Mouse (Mus musculus) stomach, embryonic 16.5 days (tissue): ENCODE data around the gene Srgap2. TPM values are rescaled to one million over a fixed set of nuclear protein-coding genes. Genes with fewer than 3 reads are reported as not detected.

Experiments used
- ATAC-seq: fragments of 200-750 bp; cut with Nextera tagmentation; 2 replicates; pipeline ENCODE4 v1.8.0; 2017; ENCODE audit warnings: moderate number of reproducible peaks, moderate TSS enrichment; ENCODE audit not compliant: insufficient read depth, low FRiP score
- H3K27ac ChIP-seq: fragments of 300-500 bp; sonication (generic); 2 replicates; pipeline ENCODE4 v1.5.1; 2014; ENCODE audit warnings: low read length
- H3K27me3 ChIP-seq: fragments of 300-500 bp; sonication (generic); 2 replicates; pipeline ENCODE4 v1.6.1; 2014; ENCODE audit warnings: low read length, control low read depth, mixed read lengths; ENCODE audit not compliant: control insufficient read depth, insufficient read depth
- H3K36me3 ChIP-seq: fragments of 300-500 bp; sonication (generic); 2 replicates; pipeline ENCODE4 v1.6.1; 2014; ENCODE audit warnings: low read length; ENCODE audit not compliant: control insufficient read depth, insufficient read depth
- H3K4me1 ChIP-seq: fragments of 300-500 bp; sonication (generic); 2 replicates; pipeline ENCODE4 v1.6.1; 2014; ENCODE audit warnings: low read length, control low read depth, mixed read lengths; ENCODE audit not compliant: control insufficient read depth, insufficient read depth
- H3K4me2 ChIP-seq: fragments of 300-500 bp; sonication (generic); 2 replicates; pipeline ENCODE4 v1.6.1; 2014; ENCODE audit warnings: low read depth, low read length, mixed read lengths
- H3K4me3 ChIP-seq: fragments of 300-500 bp; sonication (generic); replicated peaks from 2 replicates; pipeline ENCODE4 v1.5.1; 2014; ENCODE audit warnings: mild to moderate bottlenecking, low read length
- H3K9ac ChIP-seq: fragments of 300-500 bp; sonication (generic); 2 replicates; pipeline ENCODE4 v1.6.1; 2014; ENCODE audit warnings: low read length
- H3K9me3 ChIP-seq: fragments of 300-500 bp; sonication (generic); replicated peaks from 2 replicates; pipeline ENCODE4 v1.6.1; 2016; ENCODE audit warnings: low read length, control low read depth; ENCODE audit not compliant: control insufficient read depth
- WGBS: fragments of 180-500 bp; shearing (Covaris S2); extraction: QIAGEN DNeasy Blood & Tissue Kit; methylation state at CpG from one replicate; pipeline ENCODE4 v1.1.7; 2014; 5-methylcytosine and 5-hydroxymethylcytosine counted together
- polyA plus RNA-seq: library from polyadenylated mRNA; unstranded; fragments of >200 nt; fragmentation: Nextera tagmentation; extraction: Ambion mirVana; gene quantifications from 2 replicates; pipeline ENCODE4 v1.2.1, GENCODE M21; 2015

Srgap2 gene
- polyA plus RNA-seq, 1 experiment from 2014 or later = 14.2 TPM

- Histone ChIP-seq H3K4me2 (no peak overlapping the region), H3K4me1 (no peaks in the 10 kb centered on the region), H3K27ac (no peak overlapping the region), H3K4me3 (no peak overlapping the region), H3K27me3 (no peaks in the 10 kb centered on the region), H3K9ac (no peak overlapping the region), H3K36me3 (no peaks in the 10 kb centered on the region), H3K9me3 (no peaks in the 10 kb centered on the region)
- ATAC-seq = no peak
- WGBS = 87% methylated on average over 1 of the region's 1 CpGs
These were observed 64.5 kb downstream of the Srgap2 start for GRCm38 (mm10) chr1:131462541-131463067.

- no peak for ATAC-seq
- Histone ChIP-seq H3K9ac (no peak overlapping the region), H3K27ac (no peak overlapping the region), H3K4me2 (no peak overlapping the region), H3K4me3 (no peak overlapping the region), H3K4me1 (no peaks in the 10 kb centered on the region), H3K27me3 (no peaks in the 10 kb centered on the region), H3K36me3 (no peaks in the 10 kb centered on the region), H3K9me3 (no peaks in the 10 kb centered on the region)
- 64% methylated on average over 1 of the region's 1 CpGs for WGBS
These were observed 66.1 kb downstream of the Srgap2 start for GRCm38 (mm10) chr1:131460914-131461530.

DNA sequence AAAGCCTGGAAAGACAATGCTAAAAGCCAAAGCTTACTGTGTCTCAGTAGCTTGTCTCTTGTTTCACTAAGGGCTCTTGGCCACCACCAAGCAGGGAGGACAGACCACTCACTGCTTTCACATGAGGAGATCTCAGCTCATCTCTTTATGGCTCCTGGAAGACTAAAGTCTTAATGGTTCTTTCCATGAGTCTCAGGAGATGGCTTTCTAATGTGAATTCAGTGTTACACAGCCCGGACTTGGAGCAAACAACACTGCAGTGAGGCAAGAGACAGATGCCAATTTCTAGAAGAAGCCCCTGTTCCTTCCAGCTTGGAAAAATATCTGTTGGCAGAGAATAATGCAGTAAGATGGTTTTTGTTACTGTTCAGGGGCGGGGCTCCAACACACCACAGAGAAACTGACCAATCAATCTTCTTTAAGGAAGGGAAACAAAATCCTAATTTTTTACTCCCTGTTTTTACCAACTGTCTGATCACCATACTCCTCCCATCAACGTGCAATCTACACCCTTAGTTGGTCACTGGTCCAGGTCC is 71.7 kb downstream of the Srgap2 start:
- Histone ChIP-seq H3K4me1 (no peaks in the 10 kb centered on the region), H3K4me3 (no peak overlapping the region)
- WGBS = 72% methylated on average over 3 of the region's 3 CpGs

DNA sequence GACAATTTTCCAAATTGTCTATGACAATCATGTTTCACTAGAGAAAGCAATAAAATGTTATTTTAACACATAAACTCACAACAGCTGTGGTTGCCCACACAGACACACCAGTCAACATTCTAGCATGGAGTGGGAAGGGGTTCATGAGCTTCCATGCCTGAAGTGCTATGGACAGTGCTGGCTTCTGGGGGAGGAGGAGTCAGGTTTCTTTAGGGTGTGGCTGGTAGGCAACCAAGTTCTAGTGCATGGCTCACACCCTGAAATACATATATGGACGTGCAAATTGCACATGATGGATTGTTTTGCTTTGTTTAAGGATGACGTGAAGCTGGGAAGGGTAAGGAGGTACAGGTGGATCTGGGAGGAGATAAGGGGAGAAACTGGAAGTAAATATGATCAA is 72.8 kb downstream of the Srgap2 start:
- no peaks in the 10 kb centered on the region for H3K9me3 ChIP-seq
- ATAC-seq = no peak
- no peaks in the 10 kb centered on the region for H3K27me3 ChIP-seq
- no peaks in the 10 kb centered on the region for H3K4me1 ChIP-seq
- no peak overlapping the region for H3K4me2 ChIP-seq
- H3K4me3 ChIP-seq = no peak overlapping the region
- 47% methylated on average over 2 of the region's 2 CpGs for WGBS
- no peaks in the 10 kb centered on the region for H3K36me3 ChIP-seq
- H3K9ac ChIP-seq = no peak overlapping the region
- no peak overlapping the region for H3K27ac ChIP-seq

More for the DNA sequence above, 71.7 kb downstream of the Srgap2 start:
- H3K9ac ChIP-seq = no peak overlapping the region
- H3K27ac ChIP-seq = no peak overlapping the region
- H3K4me2 ChIP-seq = no peak overlapping the region
- no peaks in the 10 kb centered on the region for H3K9me3 ChIP-seq
- ATAC-seq = no peak
- H3K36me3 ChIP-seq = no peaks in the 10 kb centered on the region
- H3K27me3 ChIP-seq = no peaks in the 10 kb centered on the region

DNA sequence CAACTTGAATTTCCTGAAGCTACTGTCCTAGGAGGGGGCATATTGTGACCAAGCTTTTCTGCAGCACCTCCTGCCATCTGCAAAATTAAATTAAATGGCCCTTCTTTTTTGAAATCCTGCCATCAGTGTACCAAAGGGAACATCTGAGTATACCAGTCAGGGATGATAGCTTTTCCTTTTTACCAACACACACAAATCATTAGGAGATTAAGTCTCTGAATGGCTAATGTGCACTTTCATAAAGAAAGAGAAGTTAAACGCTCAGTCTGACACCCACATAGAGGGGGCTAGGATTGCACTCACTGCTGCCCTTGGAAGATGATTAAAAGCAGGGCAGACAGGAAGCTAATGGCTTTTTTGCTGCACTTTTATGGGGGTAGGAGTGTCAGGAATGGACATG is 73.8 kb downstream of the Srgap2 start:
- WGBS = 18% methylated on average over 1 of the region's 1 CpGs
- Histone ChIP-seq H3K27me3 (no peaks in the 10 kb centered on the region), H3K4me3 (no peak overlapping the region), H3K9me3 (no peaks in the 10 kb centered on the region), H3K4me1 (no peaks in the 10 kb centered on the region), H3K9ac (no peak overlapping the region), H3K4me2 (no peak overlapping the region), H3K27ac (no peak overlapping the region), H3K36me3 (no peaks in the 10 kb centered on the region)
- no peak for ATAC-seq

- Histone ChIP-seq H3K27ac (no peak overlapping the region), H3K9me3 (no peaks in the 10 kb centered on the region), H3K36me3 (no peaks in the 10 kb centered on the region), H3K9ac (no peak overlapping the region), H3K4me2 (no peak overlapping the region), H3K4me3 (no peak overlapping the region), H3K27me3 (no peaks in the 10 kb centered on the region), H3K4me1 (no peaks in the 10 kb centered on the region)
- ATAC-seq = no peak
- WGBS = 75% methylated on average over 5 of the region's 5 CpGs
These were observed 78.8 kb downstream of the Srgap2 start for GRCm38 (mm10) chr1:131448373-131448772.

DNA sequence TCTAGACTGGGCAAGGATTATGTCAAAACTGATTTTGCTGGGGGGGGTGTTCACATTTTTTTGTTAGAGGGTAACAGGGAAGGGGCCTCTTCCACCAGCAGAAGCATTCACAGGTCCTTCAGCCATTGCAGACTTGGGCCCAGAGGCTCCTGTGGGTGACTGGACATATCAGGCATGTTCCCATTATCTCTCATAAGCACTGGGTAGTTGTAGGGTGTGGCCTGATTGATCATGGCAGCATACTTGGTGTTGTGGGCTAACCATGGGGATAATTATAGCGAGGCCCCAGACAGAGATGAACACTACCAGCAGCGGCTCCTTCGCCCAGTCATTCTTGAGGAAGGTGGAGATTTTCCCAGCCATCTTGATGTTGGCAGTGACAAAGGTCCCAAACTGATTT is 79.8 kb downstream of the Srgap2 start:
- no peaks in the 10 kb centered on the region for H3K36me3 ChIP-seq
- H3K4me1 ChIP-seq = no peaks in the 10 kb centered on the region
- no peaks in the 10 kb centered on the region for H3K27me3 ChIP-seq
- no peaks in the 10 kb centered on the region for H3K9me3 ChIP-seq
- no peak overlapping the region for H3K4me2 ChIP-seq
- ATAC-seq = 0 out of 2 replicates have a peak, but pooled peaks have one; percentile 47
- H3K27ac ChIP-seq = no peak overlapping the region
- H3K4me3 ChIP-seq = no peak overlapping the region
- WGBS = 95% methylated on average over 3 of the region's 3 CpGs
- H3K9ac ChIP-seq = no peak overlapping the region

DNA sequence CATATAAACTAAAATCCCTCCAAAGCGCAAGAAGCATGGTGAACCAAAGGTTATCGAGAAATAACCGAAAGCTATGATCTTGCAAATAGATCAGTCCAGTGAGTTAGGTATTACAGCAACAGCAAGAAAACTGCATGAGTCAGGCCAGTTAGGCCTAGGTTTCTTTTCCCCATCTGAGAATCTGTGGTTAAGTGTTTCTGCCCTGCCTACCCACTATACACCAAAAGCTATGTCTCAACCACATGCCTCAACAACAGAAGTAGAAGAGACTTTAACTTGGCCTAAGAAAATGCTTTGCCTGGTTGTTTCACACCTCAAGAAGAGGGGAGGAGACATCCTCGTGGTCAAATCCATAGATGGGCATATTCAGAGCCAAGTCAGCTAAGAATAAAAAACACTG is 80.6 kb downstream of the Srgap2 start:
- no peaks in the 10 kb centered on the region for H3K4me1 ChIP-seq

GRCm38 (mm10) chr1:131438556-131438955 is 88.6 kb downstream of the Srgap2 start:
- Histone ChIP-seq H3K4me2 (no peak overlapping the region), H3K4me1 (no peaks in the 10 kb centered on the region), H3K27me3 (no peaks in the 10 kb centered on the region), H3K4me3 (no peak overlapping the region), H3K9ac (no peak overlapping the region), H3K9me3 (no peaks in the 10 kb centered on the region), H3K27ac (no peak overlapping the region), H3K36me3 (no peaks in the 10 kb centered on the region)
- ATAC-seq = no peak
- 79% methylated on average over 11 of the region's 11 CpGs for WGBS

More for the DNA sequence above, 80.6 kb downstream of the Srgap2 start:
- no peak overlapping the region for H3K27ac ChIP-seq
- H3K27me3 ChIP-seq = no peaks in the 10 kb centered on the region
- no peak overlapping the region for H3K4me2 ChIP-seq
- no peak overlapping the region for H3K9ac ChIP-seq
- H3K4me3 ChIP-seq = no peak overlapping the region
- no peak for ATAC-seq
- 91% methylated on average over 4 of the region's 4 CpGs for WGBS
- H3K36me3 ChIP-seq = no peaks in the 10 kb centered on the region
- no peaks in the 10 kb centered on the region for H3K9me3 ChIP-seq
